Mouse (Mus musculus): ENCODE data around the gene Phlpp2. TPM values are rescaled to one million over a fixed set of nuclear protein-coding genes. Genes with fewer than 3 reads are reported as not detected.

Phlpp2 gene
- 3.7 and 4.0 TPM in 2 replicates for polyA plus RNA-seq (2016; fragmentation: Nextera tagmentation; extraction: Ambion mirVana)

GRCm38 (mm10) chr8:109868003-109868679 lies at the start of gene Phlpp2:
Phlpp2 (plus strand) TSS chr8:109868542.
- Histone ChIP-seq H3K4me3 (replicated peaks) (peak within 1 kb of the TSS; percentile 99), H3K27ac (peak within 1 kb of the TSS; percentile 96), H3K4me1 (replicated peaks) (0 out of 2 replicates have a peak, but pooled peaks cover 13% of the 10 kb centered on the region), H3K27me3 (no peaks in the 10 kb centered on the region), H3K9me3 (no peaks in the 10 kb centered on the region), H3K9ac (replicated peaks) (peak within 1 kb of the TSS; percentile 97), H3K36me3 (peaks cover 15% of the 10 kb centered on the region), H3K4me2 (peak within 1 kb of the TSS; percentile 80)
- ATAC-seq (ENCODE audit: insufficient number of reproducible peaks, insufficient read depth, low FRiP score, low TSS enrichment, low read depth) = peak; percentile 98
- 1% methylated on average over 40 of the region's 42 CpGs for WGBS

DNA sequence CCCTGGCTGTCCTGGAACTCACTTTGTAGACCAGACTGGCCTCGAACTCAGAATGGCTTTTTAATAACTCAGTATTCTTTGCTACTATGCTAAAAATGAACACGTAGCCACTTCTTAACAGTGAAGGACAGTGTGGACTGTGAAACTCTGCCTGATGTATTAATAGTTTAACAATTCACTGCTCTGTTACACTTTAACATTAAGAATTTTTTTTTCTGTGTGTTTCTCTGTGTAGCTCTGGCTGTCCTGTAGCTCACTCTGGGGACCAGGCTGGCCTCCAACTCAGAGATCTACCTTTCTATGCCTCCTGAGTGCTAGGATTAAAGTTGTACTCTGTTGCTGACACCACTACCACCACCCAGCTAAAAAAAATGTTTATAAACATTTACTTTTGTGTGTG lies 44.8 kb upstream of the Phlpp2 start:
- WGBS = 100% methylated on average over 2 of the region's 2 CpGs
- ATAC-seq (ENCODE audit: insufficient number of reproducible peaks, insufficient read depth, low FRiP score, low TSS enrichment, low read depth) = no peak
- Histone ChIP-seq H3K4me2 (no peak overlapping the region), H3K36me3 (peaks cover 23% of the 10 kb centered on the region; the same call in 1 of the 2 replicates), H3K9me3 (no peaks in the 10 kb centered on the region), H3K27me3 (no peaks in the 10 kb centered on the region), H3K27ac (no peak overlapping the region), H3K4me1 (replicated peaks) (no peaks in the 10 kb centered on the region), H3K9ac (replicated peaks) (no peak overlapping the region), H3K4me3 (replicated peaks) (no peak overlapping the region)

DNA sequence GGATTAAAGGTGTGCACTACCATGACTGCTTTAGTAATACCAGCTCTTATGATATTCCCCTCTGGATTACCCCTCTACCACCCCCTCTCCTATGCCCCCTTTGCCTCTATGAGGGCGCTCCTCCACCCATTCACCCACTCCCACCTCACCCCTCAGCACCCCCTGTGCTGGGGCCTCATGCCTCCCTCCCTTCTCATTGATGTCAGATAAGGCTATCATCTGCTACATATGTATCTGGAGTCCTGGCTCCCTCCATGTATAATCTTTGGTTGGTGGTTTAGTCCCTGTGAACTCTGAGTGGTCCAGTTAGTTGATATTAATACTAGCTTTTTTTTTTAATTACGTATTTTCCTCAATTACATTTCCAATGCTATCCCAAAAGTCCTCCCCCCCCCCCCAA lies 28.5 kb upstream of the Phlpp2 start:
- Histone ChIP-seq H3K9ac (replicated peaks) (no peak overlapping the region), H3K4me3 (replicated peaks) (no peak overlapping the region), H3K9me3 (no peaks in the 10 kb centered on the region), H3K4me1 (replicated peaks) (no peaks in the 10 kb centered on the region), H3K27ac (no peak overlapping the region), H3K27me3 (no peaks in the 10 kb centered on the region), H3K4me2 (no peak overlapping the region), H3K36me3 (peaks cover 72% of the 10 kb centered on the region)
- no peak for ATAC-seq (ENCODE audit: insufficient number of reproducible peaks, insufficient read depth, low FRiP score, low TSS enrichment, low read depth)
- 91% methylated on average over 2 of the region's 2 CpGs for WGBS

- Histone ChIP-seq H3K9me3 (no peaks in the 10 kb centered on the region), H3K4me2 (no peak overlapping the region), H3K4me1 (replicated peaks) (no peaks in the 10 kb centered on the region), H3K4me3 (replicated peaks) (no peak overlapping the region), H3K27me3 (no peaks in the 10 kb centered on the region), H3K36me3 (peaks cover 73% of the 10 kb centered on the region), H3K9ac (replicated peaks) (no peak overlapping the region), H3K27ac (no peak overlapping the region)
- ATAC-seq (ENCODE audit: insufficient number of reproducible peaks, insufficient read depth, low FRiP score, low TSS enrichment, low read depth) = no peak
- WGBS = 97% methylated on average over 1 of the region's 1 CpGs
Measured at GRCm38 (mm10) chr8:109842468-109842867, 25.9 kb upstream of the Phlpp2 start.

GRCm38 (mm10) chr8:109847866-109848265 lies 20.5 kb upstream of the Phlpp2 start:
- no peak overlapping the region for H3K4me3 ChIP-seq (replicated peaks)
- no peaks in the 10 kb centered on the region for H3K27me3 ChIP-seq
- ATAC-seq (ENCODE audit: insufficient number of reproducible peaks, insufficient read depth, low FRiP score, low TSS enrichment, low read depth) = no peak
- H3K27ac ChIP-seq = no peak overlapping the region
- no peaks in the 10 kb centered on the region for H3K4me1 ChIP-seq (replicated peaks)
- no peak overlapping the region for H3K9ac ChIP-seq (replicated peaks)
- 83% methylated on average over 2 of the region's 2 CpGs for WGBS
- H3K9me3 ChIP-seq = no peaks in the 10 kb centered on the region
- peaks cover 87% of the 10 kb centered on the region for H3K36me3 ChIP-seq
- no peak overlapping the region for H3K4me2 ChIP-seq

GRCm38 (mm10) chr8:109848981-109849380 lies 19.4 kb upstream of the Phlpp2 start:
- Histone ChIP-seq H3K27me3 (no peaks in the 10 kb centered on the region), H3K4me2 (no peak overlapping the region), H3K36me3 (peaks cover 84% of the 10 kb centered on the region), H3K27ac (no peak overlapping the region), H3K9ac (replicated peaks) (no peak overlapping the region), H3K4me1 (replicated peaks) (no peaks in the 10 kb centered on the region), H3K4me3 (replicated peaks) (no peak overlapping the region), H3K9me3 (no peaks in the 10 kb centered on the region)
- WGBS = 89% methylated on average over 3 of the region's 3 CpGs
- no peak for ATAC-seq (ENCODE audit: insufficient number of reproducible peaks, insufficient read depth, low FRiP score, low TSS enrichment, low read depth)

GRCm38 (mm10) chr8:109853423-109853822 lies 14.9 kb upstream of the Phlpp2 start:
- no peak for ATAC-seq (ENCODE audit: insufficient number of reproducible peaks, insufficient read depth, low FRiP score, low TSS enrichment, low read depth)
- no peaks in the 10 kb centered on the region for H3K9me3 ChIP-seq
- no peak overlapping the region for H3K27ac ChIP-seq
- no peaks in the 10 kb centered on the region for H3K27me3 ChIP-seq
- no peaks in the 10 kb centered on the region for H3K4me1 ChIP-seq (replicated peaks)
- WGBS = 50% methylated on average over 6 of the region's 6 CpGs
- H3K9ac ChIP-seq (replicated peaks) = no peak overlapping the region
- H3K36me3 ChIP-seq = peaks cover 80% of the 10 kb centered on the region
- H3K4me3 ChIP-seq (replicated peaks) = no peak overlapping the region
- no peak overlapping the region for H3K4me2 ChIP-seq

- Histone ChIP-seq H3K4me3 (replicated peaks) (no peak overlapping the region), H3K9me3 (no peaks in the 10 kb centered on the region), H3K36me3 (peaks cover 77% of the 10 kb centered on the region), H3K27ac (no peak overlapping the region), H3K9ac (replicated peaks) (no peak overlapping the region), H3K4me1 (replicated peaks) (no peaks in the 10 kb centered on the region), H3K4me2 (no peak overlapping the region), H3K27me3 (no peaks in the 10 kb centered on the region)
- WGBS = 91% methylated on average over 4 of the region's 4 CpGs
- no peak for ATAC-seq (ENCODE audit: insufficient number of reproducible peaks, insufficient read depth, low FRiP score, low TSS enrichment, low read depth)
Measured at GRCm38 (mm10) chr8:109854522-109854921, 13.8 kb upstream of the Phlpp2 start.

DNA sequence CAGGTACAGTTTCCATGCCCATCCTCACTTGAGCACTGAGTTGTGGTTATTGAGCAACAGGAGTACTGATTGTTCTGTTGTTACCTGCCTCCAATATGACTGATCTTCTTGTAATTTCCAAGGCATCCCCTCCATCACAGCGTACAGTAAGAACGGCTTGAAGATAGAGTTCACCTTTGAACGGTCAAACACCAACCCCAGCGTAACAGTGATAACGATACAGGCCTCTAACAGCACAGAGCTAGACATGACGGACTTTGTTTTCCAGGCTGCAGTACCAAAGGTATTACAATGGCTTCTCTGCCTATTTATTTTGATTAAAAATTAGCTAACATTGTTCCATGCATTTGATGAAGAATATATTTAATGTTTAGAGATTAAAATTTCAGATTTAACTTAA lies 12.9 kb upstream of the Phlpp2 start:
- no peaks in the 10 kb centered on the region for H3K9me3 ChIP-seq
- H3K4me3 ChIP-seq (replicated peaks) = no peak overlapping the region
- ATAC-seq (ENCODE audit: insufficient number of reproducible peaks, insufficient read depth, low FRiP score, low TSS enrichment, low read depth) = no peak
- H3K27me3 ChIP-seq = no peaks in the 10 kb centered on the region
- H3K9ac ChIP-seq (replicated peaks) = no peak overlapping the region
- no peak overlapping the region for H3K27ac ChIP-seq
- peaks cover 77% of the 10 kb centered on the region for H3K36me3 ChIP-seq
- H3K4me1 ChIP-seq (replicated peaks) = no peaks in the 10 kb centered on the region
- no peak overlapping the region for H3K4me2 ChIP-seq
- 97% methylated on average over 6 of the region's 6 CpGs for WGBS

DNA sequence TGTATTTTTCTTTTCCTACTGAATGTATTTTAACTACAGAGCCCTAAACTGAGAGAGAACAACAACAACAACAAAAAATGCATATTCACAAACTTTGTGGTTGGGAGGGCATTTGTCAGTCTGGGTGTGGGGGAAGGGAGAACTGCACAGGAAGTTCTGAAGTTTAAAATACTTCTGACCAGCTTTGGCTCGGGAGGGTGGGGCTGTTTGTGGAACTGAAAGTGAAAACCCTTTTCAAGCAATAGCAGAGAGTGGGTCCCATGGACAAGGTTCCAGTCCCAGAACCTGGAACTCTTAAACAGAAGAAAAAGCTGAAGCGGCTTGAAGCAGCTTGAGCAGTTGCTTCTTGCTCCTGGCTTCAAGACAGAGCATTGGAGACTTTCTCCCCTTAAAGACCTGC lies 4.9 kb upstream of the Phlpp2 start:
- H3K9ac ChIP-seq (replicated peaks) = no peak overlapping the region
- 0 out of 2 replicates have a peak, but pooled peaks cover 4% of the 10 kb centered on the region for H3K4me1 ChIP-seq (replicated peaks)
- H3K9me3 ChIP-seq = no peaks in the 10 kb centered on the region
- H3K27me3 ChIP-seq = no peaks in the 10 kb centered on the region
- H3K27ac ChIP-seq = no peak overlapping the region
- H3K4me2 ChIP-seq = no peak overlapping the region
- WGBS = 78% methylated on average over 2 of the region's 2 CpGs
- H3K36me3 ChIP-seq = peaks cover 54% of the 10 kb centered on the region
- ATAC-seq (ENCODE audit: insufficient number of reproducible peaks, insufficient read depth, low FRiP score, low TSS enrichment, low read depth) = no peak
- H3K4me3 ChIP-seq (replicated peaks) = no peak overlapping the region

GRCm38 (mm10) chr8:109864798-109865197 lies 3.5 kb upstream of the Phlpp2 start:
- no peak for ATAC-seq (ENCODE audit: insufficient number of reproducible peaks, insufficient read depth, low FRiP score, low TSS enrichment, low read depth)

DNA sequence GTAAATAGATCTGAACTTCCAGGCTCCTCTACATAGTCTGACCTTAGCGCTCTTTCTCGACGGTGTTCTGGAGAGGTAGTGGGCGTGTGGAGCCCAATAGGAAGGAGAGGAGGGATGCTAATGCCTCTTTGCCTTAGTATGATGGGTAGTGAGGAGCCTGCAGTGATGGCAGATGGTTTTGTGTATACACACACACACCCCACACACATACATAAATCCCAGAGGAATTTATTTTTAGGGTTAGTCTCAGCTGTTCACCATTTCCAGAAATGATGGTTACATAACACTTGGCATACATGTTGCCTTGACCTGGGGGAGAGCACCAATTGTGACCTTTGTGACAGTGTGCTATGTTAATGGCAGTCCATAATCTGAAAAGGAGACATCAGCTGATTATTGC lies 2.8 kb upstream of the Phlpp2 start:
- Histone ChIP-seq H3K9me3 (no peaks in the 10 kb centered on the region), H3K9ac (replicated peaks) (no peak overlapping the region), H3K4me1 (replicated peaks) (0 out of 2 replicates have a peak, but pooled peaks cover 13% of the 10 kb centered on the region), H3K4me3 (replicated peaks) (no peak overlapping the region), H3K4me2 (no peak overlapping the region), H3K27me3 (no peaks in the 10 kb centered on the region), H3K27ac (no peak overlapping the region), H3K36me3 (peaks cover 36% of the 10 kb centered on the region)
- no peak for ATAC-seq (ENCODE audit: insufficient number of reproducible peaks, insufficient read depth, low FRiP score, low TSS enrichment, low read depth)
- 80% methylated on average over 4 of the region's 4 CpGs for WGBS

More at GRCm38 (mm10) chr8:109864798-109865197, 3.5 kb upstream of the Phlpp2 start:
- no peak overlapping the region for H3K27ac ChIP-seq
- no peak overlapping the region for H3K9ac ChIP-seq (replicated peaks)
- H3K9me3 ChIP-seq = no peaks in the 10 kb centered on the region
- no peak overlapping the region for H3K4me3 ChIP-seq (replicated peaks)
- H3K36me3 ChIP-seq = peaks cover 43% of the 10 kb centered on the region
- H3K27me3 ChIP-seq = no peaks in the 10 kb centered on the region
- 0 out of 2 replicates have a peak, but pooled peaks cover 7% of the 10 kb centered on the region for H3K4me1 ChIP-seq (replicated peaks)
- H3K4me2 ChIP-seq = no peak overlapping the region
- 91% methylated on average over 2 of the region's 2 CpGs for WGBS

Data from limb, embryonic 12.5 days (tissue).